Mouse (Mus musculus) forebrain, embryonic 10.5 days (tissue): ENCODE results near the gene Smagp. TPM values are rescaled to one million over a fixed set of nuclear protein-coding genes. Genes with fewer than 3 reads are reported as not detected.
"Not testable (repeated sequence)": the region's sequence is repeated elsewhere in the genome, so short reads cannot be mapped to it uniquely, and the experiment has no call there.

Source experiments
- DNase-seq: peaks from one replicate; pipeline ENCODE4 v3.0.0-alpha.2; 2017; ENCODE audit warnings: low spot score; ENCODE audit errors: extremely low spot score
- H3K27ac ChIP-seq: fragments of 300-500 bp; sonication (generic); 2 replicates; pipeline ENCODE4 v1.5.1; 2016; ENCODE audit warnings: mild to moderate bottlenecking
- H3K27me3 ChIP-seq: fragments of 300-500 bp; sonication (generic); 2 replicates; pipeline ENCODE4 v1.6.1; 2016; ENCODE audit warnings: mild to moderate bottlenecking; ENCODE audit not compliant: poor library complexity, severe bottlenecking
- H3K36me3 ChIP-seq: fragments of 300-500 bp; sonication (generic); replicated peaks from 2 replicates; pipeline ENCODE4 v1.6.1; 2016; ENCODE audit warnings: mild to moderate bottlenecking, moderate library complexity
- H3K4me1 ChIP-seq: fragments of 300-500 bp; sonication (generic); 2 replicates; pipeline ENCODE4 v1.6.1; 2016
- H3K4me3 ChIP-seq: fragments of 300-500 bp; sonication (generic); 2 replicates; pipeline ENCODE4 v1.5.1; 2016; ENCODE audit warnings: mild to moderate bottlenecking, moderate library complexity
- H3K9me3 ChIP-seq: fragments of 300-500 bp; sonication (generic); 2 replicates; pipeline ENCODE4 v1.6.1; 2016; ENCODE audit warnings: mild to moderate bottlenecking, moderate library complexity
- WGBS: fragments of 180-500 bp; shearing (Covaris S2); methylation state at CpG from one replicate; pipeline ENCODE4 v1.1.7; 2016; 5-methylcytosine and 5-hydroxymethylcytosine counted together
- polyA plus RNA-seq: library from polyadenylated mRNA; unstranded; fragments of >200 nt; fragmentation: Nextera tagmentation; extraction: Ambion mirVana; gene quantifications from 2 replicates; pipeline ENCODE4 v1.2.1, GENCODE M21; 2016

Smagp gene
- polyA plus RNA-seq, 1 experiment from 2014 or later, result 4.3 TPM

- WGBS, result 85% methylated on average over 5 of the region's 5 CpGs
These were observed 4.4 kb downstream of the Smagp start for GRCm38 (mm10) chr15:100632323-100632722.

GRCm38 (mm10) chr15:100631454-100632170, 5.1 kb downstream of the Smagp start:
- no peak for DNase-seq
- H3K4me3 ChIP-seq, result no peak overlapping the region
- H3K27ac ChIP-seq, result no peak overlapping the region
- no peaks in the 10 kb centered on the region for H3K9me3 ChIP-seq
- H3K27me3 ChIP-seq, result peaks cover 60% of the 10 kb centered on the region
- H3K4me1 ChIP-seq, result peaks cover 33% of the 10 kb centered on the region
- H3K36me3 ChIP-seq, result no peaks in the 10 kb centered on the region
- WGBS, result 89% methylated on average over 12 of the region's 12 CpGs

More at GRCm38 (mm10) chr15:100632323-100632722, 4.4 kb downstream of the Smagp start:
- no peak for DNase-seq
- peaks cover 67% of the 10 kb centered on the region for H3K27me3 ChIP-seq
- H3K36me3 ChIP-seq, result no peaks in the 10 kb centered on the region
- H3K27ac ChIP-seq, result no peak overlapping the region
- no peaks in the 10 kb centered on the region for H3K9me3 ChIP-seq
- H3K4me1 ChIP-seq, result peaks cover 37% of the 10 kb centered on the region
- no peak overlapping the region for H3K4me3 ChIP-seq

- DNase-seq, result no peak
- peaks cover 45% of the 10 kb centered on the region for H3K27me3 ChIP-seq
- no peak overlapping the region for H3K4me3 ChIP-seq
- WGBS, result 80% methylated on average over 3 of the region's 3 CpGs
- no peak overlapping the region for H3K27ac ChIP-seq
- no peaks in the 10 kb centered on the region for H3K9me3 ChIP-seq
- no peaks in the 10 kb centered on the region for H3K36me3 ChIP-seq
- H3K4me1 ChIP-seq, result peaks cover 22% of the 10 kb centered on the region
These were observed 6.6 kb downstream of the Smagp start for GRCm38 (mm10) chr15:100630126-100630525.

GRCm38 (mm10) chr15:100628797-100629196, 7.9 kb downstream of the Smagp start:
- no peaks in the 10 kb centered on the region for H3K36me3 ChIP-seq
- 0 out of 2 replicates have a peak overlapping the region, but pooled peaks have one; percentile 40 for H3K27ac ChIP-seq
- no peaks in the 10 kb centered on the region for H3K9me3 ChIP-seq
- peaks cover 32% of the 10 kb centered on the region for H3K27me3 ChIP-seq
- DNase-seq, result no peak
- no peak overlapping the region for H3K4me3 ChIP-seq
- 56% methylated on average over 7 of the region's 7 CpGs for WGBS
- H3K4me1 ChIP-seq, result peaks cover 21% of the 10 kb centered on the region

- Histone ChIP-seq H3K4me3 (peak overlapping the region; percentile 10; the same call in 1 of the 2 replicates), H3K4me1 (peaks cover 21% of the 10 kb centered on the region), H3K27me3 (peaks cover 23% of the 10 kb centered on the region), H3K36me3 (no peaks in the 10 kb centered on the region), H3K9me3 (no peaks in the 10 kb centered on the region), H3K27ac (peak overlapping the region; percentile 51)
- DNase-seq, result peak; percentile 21
- WGBS, result 5% methylated on average over 11 of the region's 11 CpGs
These were observed 8.9 kb downstream of the Smagp start for GRCm38 (mm10) chr15:100627774-100628370.

GRCm38 (mm10) chr15:100627287-100627686, 9.5 kb downstream of the Smagp start:
- peaks cover 21% of the 10 kb centered on the region for H3K4me1 ChIP-seq
- H3K27me3 ChIP-seq, result peaks cover 17% of the 10 kb centered on the region
- WGBS, result 17% methylated on average over 10 of the region's 10 CpGs
- no peak for DNase-seq
- H3K27ac ChIP-seq, result no peak overlapping the region
- H3K4me3 ChIP-seq, result no peak overlapping the region
- H3K36me3 ChIP-seq, result no peaks in the 10 kb centered on the region
- no peaks in the 10 kb centered on the region for H3K9me3 ChIP-seq

GRCm38 (mm10) chr15:100624435-100624834, 12.3 kb downstream of the Smagp start:
- Histone ChIP-seq H3K4me1 (peaks cover 21% of the 10 kb centered on the region), H3K27ac (no peak overlapping the region), H3K36me3 (peaks cover 19% of the 10 kb centered on the region), H3K4me3 (no peak overlapping the region), H3K9me3 (no peaks in the 10 kb centered on the region), H3K27me3 (peaks cover 7% of the 10 kb centered on the region; the same call in 1 of the 2 replicates)
- no peak for DNase-seq
- 90% methylated on average over 3 of the region's 3 CpGs for WGBS

GRCm38 (mm10) chr15:100623754-100624153, 13.0 kb downstream of the Smagp start:
- no peak for DNase-seq
- peaks cover 15% of the 10 kb centered on the region for H3K4me1 ChIP-seq
- no peak overlapping the region for H3K4me3 ChIP-seq
- no peaks in the 10 kb centered on the region for H3K9me3 ChIP-seq
- no peak overlapping the region for H3K27ac ChIP-seq
- H3K36me3 ChIP-seq, result peaks cover 26% of the 10 kb centered on the region
- peaks cover under 1% of the 10 kb centered on the region; the same call in 1 of the 2 replicates for H3K27me3 ChIP-seq
- WGBS, result 91% methylated on average over 9 of the region's 9 CpGs

- Histone ChIP-seq H3K4me3 (no peak overlapping the region), H3K27me3 (no peaks in the 10 kb centered on the region), H3K36me3 (peaks cover 42% of the 10 kb centered on the region), H3K27ac (no peak overlapping the region), H3K4me1 (peaks cover 1% of the 10 kb centered on the region; the same call in 1 of the 2 replicates), H3K9me3 (no peaks in the 10 kb centered on the region)
- no peak for DNase-seq
- WGBS, result 91% methylated on average over 7 of the region's 7 CpGs
These were observed 14.6 kb downstream of the Smagp start for GRCm38 (mm10) chr15:100622164-100622563.

GRCm38 (mm10) chr15:100621671-100622070, 15.1 kb downstream of the Smagp start:
- H3K4me1 ChIP-seq, H3K27ac ChIP-seq, DNase-seq, H3K4me3 ChIP-seq, H3K9me3 ChIP-seq, H3K27me3 ChIP-seq: not testable (repeated sequence)
- 81% methylated on average over 9 of the region's 9 CpGs for WGBS
- H3K36me3 ChIP-seq, result peaks cover 45% of the 10 kb centered on the region

- WGBS, result 93% methylated on average over 7 of the region's 7 CpGs
- H3K4me1 ChIP-seq, result peaks cover 22% of the 10 kb centered on the region
- no peak for DNase-seq
These were observed 17.5 kb downstream of the Smagp start for GRCm38 (mm10) chr15:100619200-100619599.

GRCm38 (mm10) chr15:100616221-100616620, 20.5 kb downstream of the Smagp start:
- 1% methylated on average over 19 of the region's 19 CpGs for WGBS
- peak overlapping the region; percentile 96 for H3K27ac ChIP-seq
- no peak for DNase-seq

More at GRCm38 (mm10) chr15:100619200-100619599, 17.5 kb downstream of the Smagp start:
- Histone ChIP-seq H3K9me3 (no peaks in the 10 kb centered on the region), H3K27me3 (peaks cover 5% of the 10 kb centered on the region), H3K27ac (no peak overlapping the region), H3K36me3 (peaks cover 45% of the 10 kb centered on the region), H3K4me3 (no peak overlapping the region)

GRCm38 (mm10) chr15:100615825-100616220, 20.9 kb downstream of the Smagp start:
- Histone ChIP-seq H3K27me3 (peaks cover 18% of the 10 kb centered on the region), H3K27ac (peak overlapping the region; percentile 96), H3K4me1 (peaks cover 33% of the 10 kb centered on the region), H3K36me3 (peaks cover 40% of the 10 kb centered on the region), H3K9me3 (no peaks in the 10 kb centered on the region), H3K4me3 (peak overlapping the region; percentile 92)
- under 1% methylated on average over 43 of the region's 43 CpGs for WGBS
- DNase-seq, result peak; percentile 87

More at GRCm38 (mm10) chr15:100616221-100616620, 20.5 kb downstream of the Smagp start:
- H3K9me3 ChIP-seq, result no peaks in the 10 kb centered on the region
- H3K4me1 ChIP-seq, result peaks cover 33% of the 10 kb centered on the region
- H3K36me3 ChIP-seq, result peaks cover 41% of the 10 kb centered on the region
- peak overlapping the region; percentile 92 for H3K4me3 ChIP-seq
- H3K27me3 ChIP-seq, result peaks cover 18% of the 10 kb centered on the region
